Mouse (Mus musculus): ENCODE data around the gene Il1rl1.
A peak's percentile ranks its signal among the peaks of the same experiment; 100 is the strongest.

Il1rl1 gene

GRCm38 (mm10) chr1:40428910-40429675, at the start of gene Il1rl1:
Il1rl1 (plus strand) TSS chr1:40429570.
- no peak for DNase-seq (ENCODE audit: low spot score in 2 of 2)

- DNase-seq (ENCODE audit: low spot score in 2 of 2), result peak; percentile 40 to 57
Observed at GRCm38 (mm10) chr1:40380111-40380510, 49.3 kb upstream of the Il1rl1 start.

- DNase-seq (ENCODE audit: low spot score in 2 of 2), result no peak
Observed at GRCm38 (mm10) chr1:40380990-40381389, 48.4 kb upstream of the Il1rl1 start.

- no peak for DNase-seq (ENCODE audit: low spot score in 2 of 2)
Observed at GRCm38 (mm10) chr1:40382841-40383240, 46.5 kb upstream of the Il1rl1 start.

GRCm38 (mm10) chr1:40384931-40385545, 44.3 kb upstream of the Il1rl1 start:
- DNase-seq (ENCODE audit: low spot score in 2 of 2), result no peak

- no peak for DNase-seq (ENCODE audit: low spot score in 2 of 2)
Observed at GRCm38 (mm10) chr1:40391374-40391773, 38.0 kb upstream of the Il1rl1 start.

- DNase-seq (ENCODE audit: low spot score in 2 of 2), result no peak
Observed at GRCm38 (mm10) chr1:40392535-40392934, 36.8 kb upstream of the Il1rl1 start.

GRCm38 (mm10) chr1:40393214-40393613, 36.2 kb upstream of the Il1rl1 start:
- no peak for DNase-seq (ENCODE audit: low spot score in 2 of 2)

- no peak for DNase-seq (ENCODE audit: low spot score in 2 of 2)
Observed at GRCm38 (mm10) chr1:40399639-40400038, 29.7 kb upstream of the Il1rl1 start.

GRCm38 (mm10) chr1:40404682-40405081, 24.7 kb upstream of the Il1rl1 start:
- DNase-seq (ENCODE audit: low spot score in 2 of 2), result no peak

GRCm38 (mm10) chr1:40409882-40410281, 19.5 kb upstream of the Il1rl1 start:
- DNase-seq (ENCODE audit: low spot score in 2 of 2), result no peak

GRCm38 (mm10) chr1:40413039-40413438, 16.3 kb upstream of the Il1rl1 start:
- no peak for DNase-seq (ENCODE audit: low spot score in 2 of 2)

- DNase-seq (ENCODE audit: low spot score in 2 of 2), result no peak
Observed at GRCm38 (mm10) chr1:40414276-40414675, 15.1 kb upstream of the Il1rl1 start.

- no peak for DNase-seq (ENCODE audit: low spot score in 2 of 2)
Observed at GRCm38 (mm10) chr1:40414863-40415656, 14.3 kb upstream of the Il1rl1 start.

- no peak for DNase-seq (ENCODE audit: low spot score in 2 of 2)
Observed at GRCm38 (mm10) chr1:40417034-40417433, 12.3 kb upstream of the Il1rl1 start.

- no peak for DNase-seq (ENCODE audit: low spot score in 2 of 2)
Observed at GRCm38 (mm10) chr1:40418512-40418911, 10.9 kb upstream of the Il1rl1 start.

GRCm38 (mm10) chr1:40423892-40424291, 5.5 kb upstream of the Il1rl1 start:
- DNase-seq (ENCODE audit: low spot score in 2 of 2), result no peak

GRCm38 (mm10) chr1:40427270-40427669, 2.1 kb upstream of the Il1rl1 start:
- DNase-seq (ENCODE audit: low spot score in 2 of 2), result no peak

GRCm38 (mm10) chr1:40427901-40428300, 1.5 kb upstream of the Il1rl1 start:
- DNase-seq (ENCODE audit: low spot score in 2 of 2), result no peak

GRCm38 (mm10) chr1:40430143-40430834, 919 bp downstream of the Il1rl1 start:
- DNase-seq (ENCODE audit: low spot score in 2 of 2), result no peak

- no peak for DNase-seq (ENCODE audit: low spot score in 2 of 2)
Observed at GRCm38 (mm10) chr1:40432169-40432568, 2.8 kb downstream of the Il1rl1 start.

GRCm38 (mm10) chr1:40435936-40436335, 6.6 kb downstream of the Il1rl1 start:
- DNase-seq (ENCODE audit: low spot score in 2 of 2), result no peak

Measured in frontal cortex, postnatal 10 days (tissue).